Mouse (Mus musculus) embryonic stem cell, embryonic (primary cell): ENCODE results near the gene Mup5.
"Not testable (repeated sequence)": the region's sequence is repeated elsewhere in the genome, so short reads cannot be mapped to it uniquely, and the experiment has no call there.

Source experiments
- CTCF ChIA-PET, 4 experiments: fragments of 300-600 bp in 2 of 4; fragments of 350-600 bp in 2 of 4; sonication (Branson Sonifier 250); formaldehyde crosslinking; loops; one replicate each; lab custom pipeline; 2022; ENCODE audit warnings: inconsistent platforms in 2 of 4; lab: Charles Lee
- POLR2A ChIA-PET, 4 experiments: fragments of 300-600 bp in 2 of 4; fragments of 350-600 bp in 2 of 4; sonication (Branson Sonifier 250); formaldehyde crosslinking; loops; one replicate each; lab custom pipeline; 2022; ENCODE audit warnings: antibody characterized with exemption in 4 of 4, inconsistent platforms in 1 of 4; lab: Charles Lee

The Mup5 gene

DNA sequence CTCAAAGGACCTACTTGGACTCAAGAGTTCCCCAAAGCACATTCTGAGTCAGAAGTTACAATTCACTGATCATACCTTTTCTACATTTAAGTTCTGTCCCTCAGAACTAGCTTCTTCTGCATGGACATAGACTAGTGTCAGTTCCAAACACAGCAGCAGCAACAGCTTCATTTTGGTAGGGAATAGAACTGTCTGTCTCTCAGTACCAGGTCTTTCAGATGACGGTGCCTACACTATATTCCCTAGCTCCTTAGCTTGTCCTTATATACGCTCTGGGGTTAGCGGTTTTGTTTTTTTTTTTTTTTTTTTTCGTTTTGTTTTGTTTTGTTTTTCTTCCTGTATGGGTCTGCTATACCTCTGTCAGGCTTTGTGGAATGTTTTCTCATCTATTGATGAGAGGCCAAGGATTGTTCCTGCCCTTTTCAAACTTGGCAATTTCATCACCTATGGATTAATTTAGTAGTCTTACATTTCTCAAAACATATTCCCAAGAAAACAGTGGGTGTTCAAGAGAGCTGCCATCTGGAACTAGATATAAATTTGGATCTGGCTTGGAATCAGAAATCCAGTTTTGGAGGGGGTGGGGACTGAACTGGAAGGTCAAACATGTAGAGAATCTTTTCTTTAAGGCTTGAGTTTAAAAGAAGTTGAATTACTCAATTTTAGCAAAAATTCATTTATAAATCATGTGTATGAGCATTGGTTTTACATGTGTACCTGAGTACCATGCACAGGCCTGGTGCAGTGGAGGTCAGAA lies at the start of gene Mup5:
TSS of gene Mup5 (minus strand) at position 282 of the 757 bp plus-strand sequence.
- ChIA-PET CTCF (interaction anchor here in 1 of 4 experiments (0.8 kb wide), 1 partner anchor 23 kb away, joined by 3 read pairs; no protein-coding TSS in a partner anchor), POLR2A (no interaction called here)

- CTCF ChIA-PET = interaction anchor here in 3 of 4 experiments (0.5 to 1.1 kb wide), 5 partner anchors 24 to 260 kb away, joined by 3 to 4 read pairs (median 3); no protein-coding TSS in a partner anchor
- POLR2A ChIA-PET = no interaction called here
These were observed 23.1 kb upstream of the Mup5 start for GRCm38 (mm10) chr4:61858160-61858559.

GRCm38 (mm10) chr4:61855831-61856698 lies 21.0 kb upstream of the Mup5 start:
- ChIA-PET POLR2A (no interaction called here), CTCF (interaction anchor here in 1 of 4 experiments (0.9 kb wide), 1 partner anchor 45 kb away, joined by 3 read pairs; no protein-coding TSS in a partner anchor)

GRCm38 (mm10) chr4:61855344-61855743 lies 20.3 kb upstream of the Mup5 start:
- ChIA-PET CTCF (interaction anchor here in 1 of 4 experiments (0.9 kb wide), 1 partner anchor 44 kb away, joined by 3 read pairs; no protein-coding TSS in a partner anchor), POLR2A (no interaction called here)

- CTCF ChIA-PET = interaction anchor here in 1 of 4 experiments (0.6 kb wide), 1 partner anchor 22 kb away, joined by 7 read pairs; no protein-coding TSS in a partner anchor
- POLR2A ChIA-PET = no interaction called here
These were observed 9.9 kb upstream of the Mup5 start for GRCm38 (mm10) chr4:61844758-61845455.

DNA sequence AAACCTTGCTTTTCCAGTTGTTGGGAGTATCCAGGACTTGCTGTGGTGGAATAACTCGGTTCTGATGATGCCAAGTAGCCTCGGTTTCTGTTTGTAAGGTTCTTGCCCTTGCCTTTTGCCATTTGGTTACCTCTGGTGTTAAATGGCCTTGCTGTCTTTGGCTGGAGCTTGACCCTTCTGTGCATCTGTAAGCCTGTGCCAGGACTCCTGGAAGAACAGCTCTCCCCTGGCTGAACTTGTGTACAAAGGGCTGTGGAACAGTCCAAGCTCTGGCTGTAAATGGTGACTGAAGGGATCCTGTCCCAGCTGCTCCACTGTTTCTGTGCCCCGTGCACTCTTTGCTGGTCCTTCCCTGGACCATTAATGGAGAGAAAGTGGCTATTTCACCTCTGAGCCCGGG lies 5.8 kb downstream of the Mup5 start:
- ChIA-PET POLR2A (no interaction called here), CTCF (interaction anchor here in 1 of 4 experiments (0.6 to 1.2 kb wide), 2 partner anchors 17 to 209 kb away, joined by 3 to 4 read pairs; no protein-coding TSS in a partner anchor)

- POLR2A ChIA-PET = no interaction called here
- CTCF ChIA-PET = interaction anchor here in 1 of 4 experiments (0.6 kb wide), 1 partner anchor 21 kb away, joined by 7 read pairs; no protein-coding TSS in a partner anchor
These were observed 11.8 kb downstream of the Mup5 start for GRCm38 (mm10) chr4:61823185-61823584.

- POLR2A ChIA-PET = not testable (repeated sequence)
- CTCF ChIA-PET = interaction anchor here in 2 of 4 experiments (0.6 kb wide), 2 partner anchors 22 to 947 kb away, joined by 4 to 7 read pairs; no protein-coding TSS in a partner anchor
These were observed 12.5 kb downstream of the Mup5 start for GRCm38 (mm10) chr4:61822541-61822940.

DNA sequence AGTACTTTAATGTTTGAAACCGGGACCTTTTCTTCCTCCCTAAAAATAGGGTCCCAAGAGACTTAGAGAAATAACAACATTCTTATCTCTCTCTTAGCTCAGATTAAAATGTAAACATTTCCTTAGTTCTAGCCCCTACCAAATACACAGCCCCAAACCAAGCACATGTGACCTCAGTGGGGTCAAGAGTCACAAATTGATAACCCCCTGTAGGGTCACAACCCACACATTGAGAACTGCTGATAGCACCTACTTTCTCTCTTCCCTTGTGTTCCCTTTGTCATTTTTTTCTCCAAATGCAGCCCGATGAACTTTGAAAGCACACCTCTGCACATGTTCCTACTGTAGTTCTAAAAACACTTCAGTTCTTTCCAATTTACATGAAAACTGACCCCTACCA lies 19.4 kb downstream of the Mup5 start:
- POLR2A ChIA-PET = no interaction called here
- CTCF ChIA-PET = interaction anchor here in 1 of 4 experiments (0.7 kb wide), 1 partner anchor 965 kb away, joined by 5 read pairs; no protein-coding TSS in a partner anchor

DNA sequence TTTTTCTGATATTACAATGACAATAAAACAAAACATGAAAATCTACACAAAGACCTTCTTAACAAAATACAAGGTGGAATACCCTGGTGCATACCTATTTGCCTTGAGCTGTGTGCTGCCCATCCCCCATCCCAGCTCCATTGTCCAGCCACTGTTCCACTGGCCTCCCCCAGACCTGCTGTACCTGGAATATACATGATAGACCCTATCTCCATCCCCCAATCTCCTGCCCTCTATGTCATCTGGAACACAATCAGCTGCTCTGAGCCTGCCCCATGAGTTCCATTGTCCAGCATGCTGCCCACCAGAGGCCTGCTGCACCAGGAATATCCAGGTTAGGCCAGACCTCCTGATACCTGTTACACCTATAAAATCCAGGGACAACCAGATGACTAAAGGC lies 21.6 kb downstream of the Mup5 start:
- ChIA-PET CTCF (no interaction called here), POLR2A (no interaction called here)

DNA sequence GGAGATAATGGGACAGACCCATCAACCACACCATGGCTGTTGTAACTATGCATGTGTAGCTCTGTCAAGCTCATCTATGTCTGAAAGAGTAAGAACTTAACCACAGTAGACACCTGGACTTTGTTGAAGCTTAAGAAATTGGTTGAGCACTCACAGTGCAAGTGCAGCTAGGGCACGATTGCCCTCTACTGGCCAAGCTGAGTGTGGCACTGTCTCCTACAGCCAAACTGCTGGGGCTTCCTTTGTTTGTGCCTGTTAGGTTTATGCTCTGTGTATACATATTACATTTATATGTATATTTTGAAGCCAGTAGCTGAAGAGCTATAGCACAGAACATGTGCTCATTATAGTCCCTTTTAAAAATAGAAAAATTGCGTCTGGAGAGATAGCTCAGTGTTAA lies 23.8 kb downstream of the Mup5 start:
- POLR2A ChIA-PET = interaction anchor here in 1 of 4 experiments (0.5 kb wide), 1 partner anchor 1246 kb away, joined by 4 read pairs; no protein-coding TSS in a partner anchor
- CTCF ChIA-PET = interaction anchor here in 3 of 4 experiments (0.6 to 1.6 kb wide), 6 partner anchors 10 to 370 kb away, joined by 3 to 4 read pairs (median 4); no protein-coding TSS in a partner anchor

DNA sequence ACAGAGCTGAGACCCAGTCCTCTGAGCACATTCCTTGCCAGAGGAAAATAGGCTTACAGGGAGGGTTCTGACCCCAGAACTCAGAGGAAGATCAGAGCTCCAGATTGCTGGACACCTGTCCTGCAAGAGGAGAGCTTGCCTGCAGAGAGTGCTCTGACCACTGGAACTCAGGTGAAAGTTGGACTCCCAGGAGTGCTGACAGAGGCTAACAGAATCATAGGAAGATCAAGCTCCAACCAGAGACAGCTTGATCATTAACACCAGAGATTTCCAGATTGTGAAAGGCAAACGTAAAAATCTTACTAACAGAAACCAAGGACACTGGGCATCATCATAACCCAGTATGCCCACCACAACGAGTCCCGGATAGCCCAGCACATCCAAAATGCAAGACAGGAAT lies 26.1 kb downstream of the Mup5 start:
- CTCF ChIA-PET, POLR2A ChIA-PET: not testable (repeated sequence)

GRCm38 (mm10) chr4:61789699-61790098 lies 45.3 kb downstream of the Mup5 start:
- POLR2A ChIA-PET, CTCF ChIA-PET: not testable (repeated sequence)

GRCm38 (mm10) chr4:61784231-61784630 lies 50.8 kb downstream of the Mup5 start:
- CTCF ChIA-PET, POLR2A ChIA-PET: not testable (repeated sequence)

- POLR2A ChIA-PET, CTCF ChIA-PET: not testable (repeated sequence)
These were observed 52.9 kb downstream of the Mup5 start, which contains the start of gene Mup19 for GRCm38 (mm10) chr4:61782169-61782568. TSS of gene Mup19 (minus strand) at chr4:61782269.
